Comparison of ENCODE assay signal across 8 mouse cellular contexts in the genomic region with DNA sequence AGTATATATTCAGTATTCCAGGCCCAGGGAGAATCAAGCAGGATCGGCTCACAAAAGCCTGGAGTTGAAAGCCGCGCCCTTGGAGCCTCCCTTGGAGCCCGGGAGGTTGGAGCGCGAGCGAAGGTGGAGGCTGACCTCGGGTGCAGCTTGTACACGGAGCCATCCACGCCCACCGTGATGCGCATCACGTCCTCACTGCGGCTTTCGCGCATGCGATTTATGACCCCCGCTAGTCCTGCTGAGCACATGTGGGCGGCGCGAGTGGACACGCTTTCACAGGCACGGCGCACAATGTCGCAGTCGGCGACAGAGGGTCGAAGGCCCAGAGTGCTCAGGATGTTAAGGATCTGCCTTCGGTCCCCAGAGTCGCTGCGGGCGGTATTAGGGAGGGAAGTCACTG. TPM values are rescaled to one million over a fixed set of nuclear protein-coding genes. Genes with fewer than 3 reads are reported as not detected.
DNase-seq lines count a peak whose midpoint lies in the region; ATAC-seq and TF ChIP-seq lines count a peak whose summit lies in the region.
"Had no signal": no experiment of that assay in that cellular context is flagged by ENCODE, and none has a peak within 500 bp of the region (broad histone marks: within the 10 kb centered on the region; RNA-seq: fewer than 3 reads in every experiment).

No protein-coding gene starts in this region.

- intact Hi-C loops in left cerebral cortex, adult 2 months (cut with DNase I) = no loop called here

- H3K4me1 ChIP-seq in lung, embryonic 14.5 days (ENCODE audit: insufficient read depth) = peaks cover 17% of the 10 kb centered on the region; the same call in 1 of the 2 replicates
- H3K4me1 ChIP-seq in midbrain, embryonic 13.5 days (replicated peaks) = peaks cover 30% of the 10 kb centered on the region

- no peak for TF ChIP-seq CTCF in lung, embryonic 14.5 days (IDR thresholded peaks at IDR 0.05; ENCODE audit: low read depth)
- TF ChIP-seq CTCF in left cerebral cortex, adult 2 months (IDR thresholded peaks at IDR 0.05) = no peak

- WGBS in lung, embryonic 14.5 days = 2% methylated on average over 32 of the region's 32 CpGs
- 0% methylated on average over 32 of the region's 32 CpGs for WGBS in midbrain, embryonic 13.5 days

- H3K9ac ChIP-seq in lung, embryonic 14.5 days = peak overlapping the region; percentile 58
- H3K9ac ChIP-seq in midbrain, embryonic 13.5 days (replicated peaks) = peak overlapping the region; percentile 71

- H3K36me3 ChIP-seq in lung, embryonic 14.5 days (ENCODE audit: insufficient read depth) = no peaks in the 10 kb centered on the region
- H3K36me3 ChIP-seq in midbrain, embryonic 13.5 days = no peaks in the 10 kb centered on the region

- peak overlapping the region; percentile 72 for H3K4me2 ChIP-seq in lung, embryonic 14.5 days
- peak overlapping the region; percentile 71 for H3K4me2 ChIP-seq in midbrain, embryonic 13.5 days (replicated peaks)

- no peaks in the 10 kb centered on the region for H3K9me3 ChIP-seq in lung, embryonic 14.5 days (ENCODE audit: low read depth, low read length)
- H3K9me3 ChIP-seq in midbrain, embryonic 13.5 days = no peaks in the 10 kb centered on the region

- no peak overlapping the region; the same call in 1 of the 2 replicates for H3K27ac ChIP-seq in lung, embryonic 14.5 days (ENCODE audit: low read depth)
- H3K27ac ChIP-seq in left cerebral cortex, adult 2 months = peak overlapping the region; percentile 73
- H3K27ac ChIP-seq in midbrain, embryonic 13.5 days = peak overlapping the region; percentile 82

- peak; percentile 70 for ATAC-seq in lung, embryonic 14.5 days (ENCODE audit: insufficient read depth)
- ATAC-seq in midbrain, embryonic 13.5 days = peak; percentile 84

- H3K27me3 ChIP-seq in lung, embryonic 14.5 days (ENCODE audit: insufficient read depth, low read length) = no peaks in the 10 kb centered on the region
- peaks cover 6% of the 10 kb centered on the region; the same call in 1 of the 2 replicates for H3K27me3 ChIP-seq in midbrain, embryonic 13.5 days

- peak overlapping the region; percentile 37 for H3K4me3 ChIP-seq in lung, embryonic 14.5 days (ENCODE audit: low read depth, low read length)
- peak overlapping the region; percentile 33 for H3K4me3 ChIP-seq in left cerebral cortex, adult 2 months
- peak overlapping the region; percentile 45 for H3K4me3 ChIP-seq in midbrain, embryonic 13.5 days (replicated peaks)
- H3K4me3 ChIP-seq: erythroblast, embryonic 14.5 days had no signal

- DNase-seq in lung, embryonic 14.5 days = peak; percentile 87
- DNase-seq in lung, postnatal 36 days = no peak
- DNase-seq in cerebellum, postnatal 36 days = peak; percentile 41 to 57
- peak; percentile 48 to 58 for DNase-seq in frontal cortex, postnatal 10 days (ENCODE audit: low spot score in 2 of 2)
- DNase-seq in left cerebral cortex, adult 2 months (ENCODE audit: extremely low spot score in 1 of 2, low spot score in 2 of 2) = peak; percentile 50 to 71
- peak; percentile 69 for DNase-seq in testis, postnatal 10 days (ENCODE audit: low spot score)

RNA-seq across cellular contexts. Expression of gene Myl7, which starts 3.4 kb away (rescaled TPM):
- 21.4 and 344 TPM in 2 replicates for polyA plus RNA-seq in lung, embryonic 14.5 days (2014; fragmentation: Nextera tagmentation; extraction: Ambion mirVana)
- not detected for total RNA-seq in left cerebral cortex, adult 2 months (2021)
- 0.39 and 0.50 TPM in 2 replicates for polyA plus RNA-seq in midbrain, embryonic 13.5 days (2015; fragmentation: Nextera tagmentation; extraction: Ambion mirVana)

RNA-seq across cellular contexts. Expression of gene Pold2, which starts 23.9 kb away (rescaled TPM):
- polyA plus RNA-seq in lung, embryonic 14.5 days (2014; fragmentation: Nextera tagmentation; extraction: Ambion mirVana) = 148 and 156 TPM in 2 replicates
- total RNA-seq in left cerebral cortex, adult 2 months (2021) = 10 to 100 TPM; 18.7 to 20.7 TPM
- polyA plus RNA-seq in midbrain, embryonic 13.5 days (2015; fragmentation: Nextera tagmentation; extraction: Ambion mirVana) = 55.4 and 63.0 TPM in 2 replicates

RNA-seq across cellular contexts. Expression of gene Aebp1, which starts 40.2 kb away (rescaled TPM):
- 30.8 and 32.5 TPM in 2 replicates for polyA plus RNA-seq in lung, embryonic 14.5 days (2014; fragmentation: Nextera tagmentation; extraction: Ambion mirVana)
- 10 to 100 TPM; 16.5 to 22.8 TPM for total RNA-seq in left cerebral cortex, adult 2 months (2021)
- polyA plus RNA-seq in midbrain, embryonic 13.5 days (2015; fragmentation: Nextera tagmentation; extraction: Ambion mirVana) = 9.4 and 10.6 TPM in 2 replicates

RNA-seq across cellular contexts. Expression of gene Gck, which starts 47.9 kb away (rescaled TPM):
- polyA plus RNA-seq in lung, embryonic 14.5 days (2014; fragmentation: Nextera tagmentation; extraction: Ambion mirVana) = 0.84 and 1.9 TPM in 2 replicates
- total RNA-seq in left cerebral cortex, adult 2 months (2021) = 1 to 10 TPM; 1.7 to 2.4 TPM
- 6.1 and 6.8 TPM in 2 replicates for polyA plus RNA-seq in midbrain, embryonic 13.5 days (2015; fragmentation: Nextera tagmentation; extraction: Ambion mirVana)
- polyA plus RNA-seq: erythroblast, embryonic 14.5 days had no signal

RNA-seq across cellular contexts. Expression of gene Ykt6, which starts 53.5 kb away (rescaled TPM):
- 25.0 and 26.1 TPM in 2 replicates for polyA plus RNA-seq in lung, embryonic 14.5 days (2014; fragmentation: Nextera tagmentation; extraction: Ambion mirVana)
- 10 to 100 TPM; 75.8 to 79.8 TPM for total RNA-seq in left cerebral cortex, adult 2 months (2021)
- 78.8 and 84.0 TPM in 2 replicates for polyA plus RNA-seq in midbrain, embryonic 13.5 days (2015; fragmentation: Nextera tagmentation; extraction: Ambion mirVana)

Comparison
In these comparisons a context has a peak if more than half of its experiments do, and no peak if none do; other contexts are left out.
1. RNA of gene Myl7, which starts 3.4 kb away (polyA plus RNA-seq): 21.4 to 344 TPM in lung, embryonic 14.5 days; 0.39 to 0.50 TPM in midbrain, embryonic 13.5 days; every median in the first group is over 10 times any median in the second.
2. Peak in every context shown above with its lines, with median percentiles within 50 percentile points of each other: H3K4me3 ChIP-seq.